Comparison of ENCODE assay signal across 17 mouse cellular contexts in genomic region chr13:84054956-84055355, GRCm38 (mm10).
DNase-seq lines count a peak whose midpoint lies in the region; ATAC-seq and TF ChIP-seq lines count a peak whose summit lies in the region.
"Had no signal": no experiment of that assay in that cellular context is flagged by ENCODE, and none has a peak within 500 bp of the region (broad histone marks: within the 10 kb centered on the region; RNA-seq: fewer than 3 reads in every experiment).

No protein-coding gene starts in this region.

- peak overlapping the region; percentile 79 for H3K27ac ChIP-seq in forebrain, embryonic 12.5 days
- peak overlapping the region; percentile 88 for H3K27ac ChIP-seq in hindbrain, embryonic 14.5 days
- H3K27ac ChIP-seq in neural tube, embryonic 15.5 days (replicated peaks): peak overlapping the region; percentile 84
- H3K27ac ChIP-seq: gastrocnemius, adult 2 months; limb, embryonic 13.5 days; macrophage had no signal

- no peak for TF ChIP-seq CTCF in lung, adult 2 months (IDR thresholded peaks at IDR 0.05; ENCODE audit: insufficient read depth, low read length)

- intact Hi-C loops in left cerebral cortex, postnatal 4 days (cut with DNase I): loop anchor here (5.0 kb wide), 2 partner anchors 183 to 313 kb away; no protein-coding TSS in a partner anchor
- intact Hi-C loops in left cerebral cortex, postnatal 36 days (cut with DNase I): loop anchor here (10.0 kb wide), 1 partner anchor 170 kb away; no protein-coding TSS in a partner anchor

- H3K36me3 ChIP-seq in forebrain, embryonic 12.5 days (replicated peaks): no peaks in the 10 kb centered on the region
- H3K36me3 ChIP-seq in hindbrain, embryonic 14.5 days (replicated peaks; ENCODE audit: control insufficient read depth, insufficient read depth): no peaks in the 10 kb centered on the region
- no peaks in the 10 kb centered on the region for H3K36me3 ChIP-seq in neural tube, embryonic 15.5 days
- H3K36me3 ChIP-seq: limb, embryonic 13.5 days had no signal

- ATAC-seq in forebrain, embryonic 12.5 days (ENCODE audit: low FRiP score): no peak
- no peak for ATAC-seq in hindbrain, embryonic 14.5 days (ENCODE audit: low FRiP score)
- no peak for ATAC-seq in neural tube, embryonic 15.5 days (ENCODE audit: low FRiP score)
- ATAC-seq: CD4-positive, CD25-positive, alpha-beta regulatory T cell, adult 4 months; liver, postnatal 0 days had no signal

- no peaks in the 10 kb centered on the region for H3K27me3 ChIP-seq in forebrain, embryonic 12.5 days
- H3K27me3 ChIP-seq in hindbrain, embryonic 14.5 days (ENCODE audit: control insufficient read depth, insufficient read depth, low read length): no peaks in the 10 kb centered on the region
- no peaks in the 10 kb centered on the region for H3K27me3 ChIP-seq in neural tube, embryonic 15.5 days (replicated peaks)

- H3K4me2 ChIP-seq in forebrain, embryonic 12.5 days: peak overlapping the region; percentile 35
- peak overlapping the region; percentile 40 for H3K4me2 ChIP-seq in hindbrain, embryonic 14.5 days (replicated peaks)
- peak overlapping the region; percentile 44 for H3K4me2 ChIP-seq in neural tube, embryonic 15.5 days
- H3K4me2 ChIP-seq: limb, embryonic 13.5 days had no signal

- DNase-seq in left cerebral cortex, postnatal 4 days: peak; percentile 71
- no peak for DNase-seq in left cerebral cortex, postnatal 36 days (ENCODE audit: low spot score in 2 of 2)
- DNase-seq in hindbrain, embryonic 14.5 days (ENCODE audit: low spot score): no peak
- no peak for DNase-seq in lung, adult 2 months
- DNase-seq in thymus, postnatal 0 days (ENCODE audit: low spot score): no peak
- DNase-seq: cerebellum, adult 8-10 months; gastrocnemius, adult 2 months; kidney, adult 11 months; kidney, postnatal 36 days; liver, postnatal 0 days; right cerebral cortex, adult 18-20 months had no signal

- WGBS in forebrain, embryonic 12.5 days: 43% methylated on average over 7 of the region's 7 CpGs
- WGBS in hindbrain, embryonic 14.5 days: 44% methylated on average over 7 of the region's 7 CpGs
- WGBS in neural tube, embryonic 15.5 days: 34% methylated on average over 7 of the region's 7 CpGs
- WGBS in lung, adult 2 months: 69% methylated on average over 7 of the region's 7 CpGs

- H3K9me3 ChIP-seq in forebrain, embryonic 12.5 days: no peaks in the 10 kb centered on the region
- H3K9me3 ChIP-seq in hindbrain, embryonic 14.5 days (ENCODE audit: control insufficient read depth, low read length): no peaks in the 10 kb centered on the region
- no peaks in the 10 kb centered on the region for H3K9me3 ChIP-seq in neural tube, embryonic 15.5 days (replicated peaks)
- H3K9me3 ChIP-seq: limb, embryonic 13.5 days had no signal

- TF ChIP-seq POLR2A in lung, adult 2 months (IDR thresholded peaks at IDR 0.05; ENCODE audit: borderline replicate concordance, extremely low read depth, low read depth, low read length): no peak

- H3K4me1 ChIP-seq in forebrain, embryonic 12.5 days: peaks cover 35% of the 10 kb centered on the region
- H3K4me1 ChIP-seq in hindbrain, embryonic 14.5 days (replicated peaks; ENCODE audit: control insufficient read depth, insufficient read depth, low read length): peaks cover 34% of the 10 kb centered on the region
- H3K4me1 ChIP-seq in neural tube, embryonic 15.5 days: peaks cover 16% of the 10 kb centered on the region
- H3K4me1 ChIP-seq in lung, adult 2 months (ENCODE audit: control insufficient read depth, insufficient read depth, low read length): no peaks in the 10 kb centered on the region

- no peak overlapping the region for H3K4me3 ChIP-seq in forebrain, embryonic 12.5 days (replicated peaks)
- no peak overlapping the region for H3K4me3 ChIP-seq in hindbrain, embryonic 14.5 days (replicated peaks; ENCODE audit: low read length)
- no peak overlapping the region for H3K4me3 ChIP-seq in neural tube, embryonic 15.5 days (replicated peaks)
- H3K4me3 ChIP-seq in lung, adult 2 months (replicated peaks; ENCODE audit: extremely low read depth, low read depth, low read length): no peak overlapping the region
- H3K4me3 ChIP-seq: gastrocnemius, adult 2 months; limb, embryonic 13.5 days; myocyte had no signal

- no peak overlapping the region for H3K9ac ChIP-seq in forebrain, embryonic 12.5 days
- H3K9ac ChIP-seq in hindbrain, embryonic 14.5 days: peak overlapping the region; percentile 40; the same call in 1 of the 2 replicates
- H3K9ac ChIP-seq in neural tube, embryonic 15.5 days (replicated peaks): peak overlapping the region; percentile 34; the same call in 1 of the 2 replicates
- H3K9ac ChIP-seq: limb, embryonic 13.5 days; liver, postnatal 0 days had no signal
